Mouse (Mus musculus): ENCODE data around the gene Adat1.

Adat1 gene

DNA sequence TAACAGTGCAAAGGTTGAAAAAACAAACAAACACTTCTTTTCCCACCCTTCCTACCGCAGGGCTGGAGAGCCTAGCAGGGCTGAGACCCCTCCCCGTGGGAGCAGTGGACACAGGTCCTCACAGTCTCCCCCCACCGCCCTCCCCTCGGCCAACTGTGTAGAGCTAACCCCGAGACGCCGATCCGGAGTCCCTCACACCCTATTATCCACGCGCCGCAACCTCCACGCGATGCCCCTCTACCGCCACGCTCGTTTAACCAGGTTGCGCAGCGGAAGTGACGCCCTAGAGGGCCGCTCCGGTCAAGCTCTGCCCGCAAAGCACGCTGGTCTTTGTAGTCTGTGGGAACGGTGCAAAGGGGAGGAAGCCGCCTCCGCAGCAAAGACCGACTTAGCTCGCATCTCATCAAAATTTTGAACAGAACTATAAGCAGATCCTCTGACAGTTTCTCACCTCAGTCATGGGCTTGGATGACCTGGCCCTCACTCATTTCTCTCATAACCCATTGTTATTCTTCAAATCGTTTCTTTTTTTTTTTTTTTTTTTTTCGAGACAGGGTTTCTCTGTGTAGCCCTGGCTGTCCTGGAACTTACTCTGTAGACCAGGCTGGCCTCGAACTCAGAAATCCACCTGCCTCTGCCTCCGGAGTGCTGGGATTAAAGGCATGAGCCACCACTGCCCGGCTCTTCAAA, at the start of gene Adat1:
Adat1 (minus strand) TSS at position 290 of the 690 bp plus-strand sequence.
- peak; percentile 81 for DNase-seq

DNA sequence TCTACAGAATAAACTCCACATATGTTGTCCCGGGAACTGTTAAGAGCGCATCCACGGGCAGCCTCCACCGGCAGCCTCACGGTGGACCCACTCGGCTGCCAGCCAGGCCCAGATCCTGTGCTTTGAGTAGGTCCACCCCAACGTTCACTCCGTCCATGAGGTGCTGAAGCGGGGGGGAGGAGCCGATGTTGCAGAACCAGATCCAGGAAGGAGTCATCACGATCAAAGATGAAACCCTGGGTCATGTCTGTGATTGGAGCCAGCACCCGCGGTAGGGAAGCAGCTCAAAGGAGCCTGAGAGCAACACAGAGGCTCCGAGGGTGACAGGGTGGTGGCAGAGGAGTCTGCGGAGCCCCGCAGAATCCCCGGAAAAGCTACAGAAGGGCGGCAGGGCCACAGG, 45.4 kb upstream of the Adat1 start:
- no peak for DNase-seq

- DNase-seq, result no peak
Measured at GRCm38 (mm10) chr8:112034603-112035002, 42.5 kb upstream of the Adat1 start.

DNA sequence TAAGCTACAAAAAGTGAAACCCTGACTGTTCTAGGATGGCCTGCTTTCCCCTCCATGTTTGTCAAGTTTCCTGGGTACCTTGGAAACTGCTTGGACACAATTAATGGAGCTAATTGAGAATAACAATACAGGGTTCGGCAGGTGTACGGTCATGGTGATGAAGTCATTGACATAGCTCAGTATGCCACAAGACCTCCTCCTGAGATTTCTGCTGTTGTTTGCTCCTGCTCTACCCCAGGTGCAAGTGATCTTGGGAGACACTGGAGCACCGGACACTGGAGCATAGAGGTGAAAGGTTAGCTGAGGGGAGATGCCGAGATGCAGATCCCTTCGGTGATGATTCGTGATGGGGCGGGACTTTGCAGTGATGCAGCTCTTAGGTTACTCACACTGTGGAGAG, 41.0 kb upstream of the Adat1 start:
- DNase-seq, result no peak

DNA sequence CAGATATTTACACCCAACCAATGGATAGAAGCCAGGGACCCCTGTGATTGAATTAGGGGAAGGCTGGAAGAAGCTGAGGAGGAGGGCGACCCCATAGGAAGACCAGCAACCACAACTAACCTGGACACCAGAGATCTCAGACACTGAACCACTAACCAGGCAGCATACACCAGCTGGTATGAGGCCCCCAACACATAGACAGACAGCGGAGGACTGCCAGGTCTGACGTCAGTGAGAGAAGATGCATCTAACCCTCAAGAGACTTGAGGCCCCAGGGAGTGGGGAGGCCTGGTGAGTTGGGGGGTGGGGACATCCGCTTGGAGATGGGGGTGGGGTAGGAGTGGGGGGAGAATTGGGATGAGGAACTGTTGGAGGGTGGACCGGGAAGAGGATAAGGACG, 38.6 kb upstream of the Adat1 start:
- DNase-seq, result no peak

DNA sequence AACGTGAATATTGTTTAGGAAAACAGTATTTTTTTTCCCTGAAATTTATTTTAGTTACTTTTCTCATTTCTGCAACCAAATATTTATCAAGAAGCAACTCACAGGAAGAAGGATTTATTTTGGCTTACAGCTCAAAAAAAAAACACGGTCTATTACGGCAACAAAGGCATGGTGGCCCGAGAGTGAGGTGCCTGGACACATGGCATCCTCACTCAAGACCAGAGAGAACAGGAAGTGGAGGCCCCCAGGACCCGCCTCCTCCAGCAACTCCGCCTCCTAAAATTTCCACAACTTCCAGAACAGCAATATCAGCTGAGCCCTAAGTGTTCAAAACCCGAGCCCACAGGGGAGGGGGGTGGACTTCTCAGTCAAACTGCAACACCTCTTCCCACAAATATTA, 37.4 kb upstream of the Adat1 start:
- DNase-seq, result no peak

DNA sequence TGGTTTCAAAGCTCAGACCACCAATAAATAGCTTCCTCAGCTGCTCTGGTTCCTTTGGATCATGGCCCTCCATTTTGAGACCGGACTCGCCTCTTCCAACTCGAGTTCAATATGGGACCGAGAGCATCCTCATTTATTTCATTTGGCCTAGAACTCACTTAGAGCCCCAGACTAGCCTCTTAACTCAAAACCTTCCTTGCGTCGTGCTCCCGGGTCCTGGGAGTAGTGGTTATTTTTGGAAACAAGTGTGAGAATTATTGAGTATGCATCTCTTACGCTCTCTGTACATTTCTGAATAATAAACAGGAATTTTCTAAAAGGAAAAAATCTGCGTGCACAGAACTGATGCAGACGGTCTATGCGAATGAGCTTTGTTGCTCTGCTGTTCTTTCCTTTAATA, 22.8 kb upstream of the Adat1 start, which contains the start of gene Gm6793:
Gm6793 (minus strand) TSS at position 101 of the 400 bp plus-strand sequence.
- DNase-seq, result no peak

- peak; percentile 46 for DNase-seq
Measured at GRCm38 (mm10) chr8:112011816-112012242, 19.7 kb upstream of the Adat1 start.

- DNase-seq, result peak; percentile 89
Measured at GRCm38 (mm10) chr8:112010997-112011815, 19.1 kb upstream of the Adat1 start, which contains the start of the genes Kars and Terf2ip. TSS of gene Kars (minus strand) at chr8:112011323. TSS of gene Terf2ip (plus strand) at chr8:112011398.

- no peak for DNase-seq
Measured at GRCm38 (mm10) chr8:112009558-112009957, 17.5 kb upstream of the Adat1 start.

- no peak for DNase-seq
Measured at GRCm38 (mm10) chr8:112007669-112008068, 15.6 kb upstream of the Adat1 start.

- no peak for DNase-seq
Measured at GRCm38 (mm10) chr8:112005601-112006000, 13.5 kb upstream of the Adat1 start.

DNA sequence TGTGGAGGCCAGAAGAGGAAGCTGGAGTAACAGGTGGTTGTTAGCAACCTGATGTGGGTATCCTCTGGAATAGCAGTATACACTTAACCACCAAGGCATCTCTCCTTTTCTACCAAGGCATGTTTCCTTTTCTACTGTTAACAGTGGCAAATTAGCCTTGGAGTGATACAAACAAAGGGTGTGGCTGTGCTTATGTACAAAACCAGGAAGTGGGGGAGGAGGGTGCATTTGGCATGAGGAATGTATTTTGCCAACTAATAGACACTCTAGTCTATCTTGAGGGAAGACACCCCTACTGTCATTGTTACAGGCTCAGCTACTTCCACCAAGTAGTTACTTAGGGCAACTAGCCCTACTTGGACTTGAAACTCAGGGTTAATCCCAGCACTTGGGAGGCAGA, 12.7 kb upstream of the Adat1 start:
- no peak for DNase-seq

DNA sequence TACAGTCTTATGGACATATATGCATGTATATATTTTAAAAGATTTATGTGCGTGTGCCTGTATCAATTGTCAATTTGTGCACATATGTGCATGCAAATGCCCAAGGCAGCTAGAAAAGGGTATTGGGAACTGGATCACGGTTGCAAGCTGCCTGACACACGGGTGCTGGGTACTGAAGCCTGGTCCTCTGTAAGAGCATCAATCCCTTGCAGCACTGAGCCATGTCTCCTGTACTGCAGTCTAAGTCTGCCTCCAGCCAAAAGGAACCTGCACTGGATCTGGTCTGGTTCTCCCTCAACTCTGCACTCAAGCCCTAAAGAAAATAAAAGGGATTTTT, 569 bp upstream of the Adat1 start:
- no peak for DNase-seq

DNA sequence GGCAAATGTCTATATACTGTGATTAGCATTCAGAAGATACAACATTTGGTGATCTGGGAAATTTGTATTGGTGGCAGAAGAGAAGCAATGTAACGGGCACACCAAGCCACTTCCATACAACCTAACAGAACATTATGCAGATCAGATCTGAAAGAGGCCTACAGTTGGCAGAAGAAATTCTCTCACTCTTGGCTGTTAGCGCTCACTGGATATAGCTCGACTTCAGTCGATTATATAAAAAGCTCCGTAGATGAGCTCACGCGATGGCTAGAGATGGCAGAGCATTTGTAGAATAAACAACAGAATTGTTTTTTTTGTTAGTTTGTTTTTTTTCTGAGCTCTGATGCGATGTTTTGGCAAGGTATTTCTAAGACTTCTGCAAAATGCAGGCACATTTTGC, 824 bp downstream of the Adat1 start:
- no peak for DNase-seq

DNA sequence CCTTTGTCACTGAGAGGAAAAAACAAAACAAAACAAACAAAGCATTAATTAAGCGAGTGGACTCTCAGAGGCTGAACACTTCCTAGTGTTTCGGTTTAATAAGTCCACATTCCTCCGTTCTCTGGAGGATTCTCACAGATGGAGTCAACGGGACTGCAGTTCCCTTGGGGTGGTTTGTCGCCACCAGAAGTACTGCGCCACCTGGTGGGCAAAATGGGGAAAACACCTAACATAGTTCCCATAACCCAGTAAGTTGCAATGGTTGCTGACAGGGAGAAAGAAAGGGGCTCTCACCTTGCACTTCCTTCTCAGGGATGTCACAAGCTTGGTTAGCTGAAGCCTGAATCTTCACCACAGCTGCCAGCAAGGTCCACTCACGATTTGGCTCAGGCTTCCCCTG, 2.2 kb downstream of the Adat1 start:
- peak; percentile 82 for DNase-seq

GRCm38 (mm10) chr8:111984511-111984910, 7.6 kb downstream of the Adat1 start:
- DNase-seq, result no peak

DNA sequence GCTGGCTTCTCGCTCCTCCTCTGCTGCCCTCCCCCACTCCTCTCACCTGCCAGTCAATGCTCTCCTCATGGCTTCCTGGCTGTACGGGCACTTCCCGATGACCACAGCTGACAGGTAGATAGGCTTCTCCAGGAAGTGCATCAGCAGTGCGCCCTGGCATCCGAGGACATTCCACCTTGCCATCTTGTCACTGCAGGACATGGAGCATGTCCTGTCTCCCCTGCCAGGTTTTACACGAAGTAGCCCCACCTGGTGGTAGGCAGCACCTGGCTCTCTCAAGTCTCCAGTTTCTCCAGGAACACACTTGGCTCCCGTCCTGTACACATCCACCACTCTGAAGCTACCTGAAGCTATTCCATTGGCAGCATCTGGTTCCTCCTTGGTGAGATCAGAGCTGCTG, 10.0 kb downstream of the Adat1 start:
- DNase-seq, result no peak

DNA sequence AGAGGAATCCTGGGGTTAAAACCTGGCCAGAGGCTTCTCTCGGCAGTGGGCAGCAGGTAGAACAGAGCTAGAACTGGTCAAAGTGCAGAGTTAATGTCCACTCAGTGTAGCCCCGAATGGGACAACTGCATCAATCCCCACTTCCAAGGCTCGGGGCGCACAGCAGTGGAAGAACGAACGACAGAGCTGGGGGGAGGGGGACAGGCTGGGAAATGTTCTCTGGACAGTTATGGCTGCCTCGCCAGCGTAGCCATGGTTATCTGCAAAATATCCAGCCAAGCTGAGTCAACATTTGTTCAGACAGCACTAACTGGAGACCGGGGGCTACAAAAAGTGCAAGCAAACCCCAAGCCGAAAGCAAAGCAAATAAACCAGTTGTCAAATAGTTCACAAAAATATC, 14.0 kb downstream of the Adat1 start:
- no peak for DNase-seq

DNA sequence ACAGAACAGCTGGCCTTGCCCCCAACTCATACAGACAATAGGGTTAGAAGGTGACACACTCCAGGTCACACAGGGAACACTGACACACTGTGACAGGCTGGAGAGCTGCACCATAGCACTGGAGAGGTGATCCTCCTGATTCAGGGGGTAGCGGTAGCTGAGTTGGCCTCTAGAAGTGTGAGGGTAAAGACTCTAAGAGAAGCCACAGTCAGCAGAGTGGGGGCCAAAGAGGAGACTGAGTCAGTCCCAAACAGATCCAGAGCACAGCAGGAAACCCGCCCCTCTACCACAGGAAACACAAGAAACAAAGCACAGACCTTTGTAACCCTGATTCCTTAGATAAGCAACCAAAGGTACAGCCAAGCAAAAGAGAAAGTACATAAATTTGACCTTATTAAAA, 15.8 kb downstream of the Adat1 start:
- DNase-seq, result no peak

- no peak for DNase-seq
Measured at GRCm38 (mm10) chr8:111975706-111976105, 16.4 kb downstream of the Adat1 start.

GRCm38 (mm10) chr8:111974138-111974537, 18.0 kb downstream of the Adat1 start:
- DNase-seq, result no peak

GRCm38 (mm10) chr8:111968991-111969390, 23.1 kb downstream of the Adat1 start:
- DNase-seq, result no peak

DNA sequence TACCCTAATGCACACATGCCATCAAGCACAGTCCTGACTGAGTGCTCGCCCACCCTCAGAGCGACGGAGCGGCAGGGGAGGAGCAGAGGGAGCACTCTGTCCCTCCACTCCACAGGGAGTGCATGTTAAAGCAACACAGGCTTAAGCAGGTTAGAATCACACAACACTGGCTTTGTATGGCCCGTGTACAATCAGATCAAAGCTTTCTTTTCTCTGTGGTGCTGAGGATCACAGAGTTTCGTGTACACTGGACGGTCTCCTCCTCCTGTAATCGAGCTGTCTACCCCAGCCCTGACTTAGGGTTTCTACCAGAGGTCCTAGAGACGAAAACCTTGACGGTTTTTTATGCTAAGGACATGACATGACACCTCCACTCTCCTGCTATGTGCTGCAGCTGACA, 23.6 kb downstream of the Adat1 start:
- DNase-seq, result no peak

Measured in right cerebral cortex, postnatal 4 days (tissue).